Mouse (Mus musculus): ENCODE data around the gene 2610528J11Rik. TPM values are rescaled to one million over a fixed set of nuclear protein-coding genes. Genes with fewer than 3 reads are reported as not detected.
"Not testable (repeated sequence)": the region's sequence is repeated elsewhere in the genome, so short reads cannot be mapped to it uniquely, and the experiment has no call there.

The 2610528J11Rik gene
- total RNA-seq, 2 experiments from 2014 or later, result not detected

DNA sequence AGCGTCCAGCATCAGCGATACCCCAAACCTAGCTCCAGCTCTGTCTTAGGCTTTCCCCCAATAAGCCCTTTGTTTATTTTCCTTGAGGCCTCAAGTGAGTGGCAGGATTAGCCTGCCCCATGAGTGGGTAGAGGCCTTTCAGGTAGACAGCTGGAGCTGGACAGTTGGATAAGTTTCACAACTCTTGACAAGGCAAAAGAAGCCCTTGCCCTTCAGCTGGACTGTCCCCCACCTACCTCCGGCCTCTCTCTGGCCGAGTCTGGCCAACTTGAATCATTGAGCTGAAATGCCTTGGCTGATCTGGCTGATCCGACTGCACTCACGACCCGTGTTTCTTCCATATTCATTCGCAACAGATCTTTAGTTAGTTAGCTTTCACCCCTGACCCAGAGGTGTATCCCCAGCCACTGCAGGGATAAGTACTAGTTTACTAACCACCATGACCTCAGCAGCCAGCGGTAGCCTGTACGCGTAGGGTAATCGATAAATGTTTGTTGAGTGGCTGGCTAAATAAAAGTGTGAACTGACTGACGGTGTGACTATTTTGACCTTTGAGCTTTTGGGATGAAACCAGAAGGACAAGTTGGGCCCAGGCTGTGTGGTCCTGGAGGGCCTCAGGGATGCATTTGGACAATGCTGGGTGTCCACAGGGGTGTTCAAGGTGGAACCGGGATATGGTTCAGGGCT, 17.8 kb downstream of the 2610528J11Rik start:
- DNase-seq (ENCODE audit: low spot score in 2 of 2), result no peak
- Histone ChIP-seq H3K4me3 (no peak overlapping the region), H3K27ac (no peak overlapping the region)
- no peak for TF ChIP-seq CTCF (conservative IDR thresholded peaks at IDR 0.05)

- H3K4me3 ChIP-seq, result not testable (repeated sequence)
- DNase-seq (ENCODE audit: low spot score in 2 of 2), result peak; percentile 39 to 55
Observed at GRCm38 (mm10) chr4:118547424-118548129, 20.8 kb downstream of the 2610528J11Rik start.

GRCm38 (mm10) chr4:118548130-118548480, 21.3 kb downstream of the 2610528J11Rik start:
- H3K27ac ChIP-seq; DNase-seq (ENCODE audit: low spot score in 2 of 2); H3K4me3 ChIP-seq: not testable (repeated sequence)

More at GRCm38 (mm10) chr4:118547424-118548129, 20.8 kb downstream of the 2610528J11Rik start:
- not testable (repeated sequence) for H3K27ac ChIP-seq

DNA sequence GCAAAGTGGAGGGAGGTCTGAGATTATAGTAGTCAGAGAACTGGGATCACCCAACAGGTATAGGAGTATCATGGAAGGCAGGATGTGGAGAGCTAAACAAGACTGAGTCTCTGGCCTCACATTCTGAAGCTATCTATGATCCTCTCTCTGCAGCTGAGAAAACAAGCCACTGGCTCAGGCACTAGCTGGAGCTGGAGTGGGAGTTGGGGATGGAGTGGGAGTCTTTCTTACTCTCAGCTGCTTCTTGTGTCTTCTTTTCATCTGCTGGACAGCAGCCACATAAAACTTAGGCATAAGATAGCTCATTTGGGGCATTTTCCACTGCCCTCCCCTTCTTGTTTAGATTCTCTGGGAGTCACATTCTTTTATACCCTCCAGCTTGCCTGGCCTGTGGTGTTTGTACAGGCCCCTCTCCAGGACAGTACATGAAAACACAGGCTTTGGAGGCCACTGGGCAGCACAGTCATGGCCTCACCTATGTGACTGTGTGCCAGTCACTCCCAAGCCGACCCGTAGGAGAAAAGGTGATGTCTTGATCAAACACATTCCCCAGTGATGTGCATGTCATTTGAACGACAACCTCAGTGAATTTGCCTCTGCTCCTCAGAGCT, 26.3 kb downstream of the 2610528J11Rik start:
- no peak overlapping the region for H3K4me3 ChIP-seq
- H3K27ac ChIP-seq, result no peak overlapping the region
- DNase-seq (ENCODE audit: low spot score in 2 of 2), result no peak
- no peak for TF ChIP-seq CTCF (conservative IDR thresholded peaks at IDR 0.05)

GRCm38 (mm10) chr4:118564062-118564925, 37.5 kb downstream of the 2610528J11Rik start:
- Histone ChIP-seq H3K27ac (no peak overlapping the region), H3K4me3 (no peak overlapping the region)
- DNase-seq (ENCODE audit: low spot score in 2 of 2), result no peak
- no peak for TF ChIP-seq CTCF (conservative IDR thresholded peaks at IDR 0.05)

DNA sequence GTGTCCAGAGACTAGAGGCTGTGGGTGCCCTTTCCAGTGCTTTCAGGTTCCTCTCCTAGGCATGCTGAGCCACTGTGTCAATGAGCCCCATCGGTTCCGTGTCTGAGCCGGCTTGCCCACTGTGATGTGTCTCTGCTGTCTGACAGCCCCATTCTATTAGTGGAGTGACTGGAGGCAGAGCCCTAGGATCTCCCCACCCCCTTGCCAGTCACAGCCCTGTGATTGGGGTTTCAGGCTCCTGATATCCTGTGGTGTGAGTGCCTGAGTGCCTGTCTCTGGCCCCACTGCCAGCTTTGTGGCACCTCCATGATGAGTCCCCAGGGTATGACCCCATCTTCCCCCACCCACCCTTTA, 38.1 kb downstream of the 2610528J11Rik start:
- Histone ChIP-seq H3K27ac (no peak overlapping the region), H3K4me3 (no peak overlapping the region)
- no peak for TF ChIP-seq CTCF (conservative IDR thresholded peaks at IDR 0.05)
- no peak for DNase-seq (ENCODE audit: low spot score in 2 of 2)

DNA sequence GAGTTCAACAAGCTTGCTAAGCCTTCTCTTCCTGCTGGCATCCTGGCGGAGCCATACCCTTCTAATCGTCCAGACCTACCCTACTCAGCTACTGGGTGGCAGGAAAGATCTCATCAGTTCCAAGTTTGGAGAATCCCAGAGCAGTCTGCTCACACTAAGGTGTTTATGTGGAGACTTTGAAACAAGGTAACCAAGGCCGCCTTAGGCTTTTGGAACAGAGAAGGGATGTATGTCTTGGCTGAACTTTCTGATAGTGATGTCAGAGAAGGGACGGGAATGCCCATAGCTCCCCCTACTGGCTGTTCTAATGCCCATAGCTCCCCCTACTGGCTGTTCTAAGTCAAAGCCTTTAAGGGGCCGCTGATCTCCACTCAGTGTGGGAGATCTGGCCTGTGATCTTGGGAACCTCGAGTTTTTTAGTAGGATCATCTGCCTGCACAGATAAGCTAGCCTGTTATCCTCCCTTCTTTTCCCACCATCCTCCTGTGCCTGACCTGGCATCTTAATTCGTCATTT, 39.4 kb downstream of the 2610528J11Rik start:
- peak; percentile 99; the same call in 1 of the 2 replicates for TF ChIP-seq CTCF (conservative IDR thresholded peaks at IDR 0.05)
- Histone ChIP-seq H3K4me3 (no peak overlapping the region), H3K27ac (no peak overlapping the region)
- peak; percentile 44 to 73 for DNase-seq (ENCODE audit: low spot score in 2 of 2)

GRCm38 (mm10) chr4:118568709-118569108, 41.9 kb downstream of the 2610528J11Rik start:
- TF ChIP-seq CTCF (conservative IDR thresholded peaks at IDR 0.05), result no peak
- DNase-seq (ENCODE audit: low spot score in 2 of 2), result no peak
- no peak overlapping the region for H3K27ac ChIP-seq

DNA sequence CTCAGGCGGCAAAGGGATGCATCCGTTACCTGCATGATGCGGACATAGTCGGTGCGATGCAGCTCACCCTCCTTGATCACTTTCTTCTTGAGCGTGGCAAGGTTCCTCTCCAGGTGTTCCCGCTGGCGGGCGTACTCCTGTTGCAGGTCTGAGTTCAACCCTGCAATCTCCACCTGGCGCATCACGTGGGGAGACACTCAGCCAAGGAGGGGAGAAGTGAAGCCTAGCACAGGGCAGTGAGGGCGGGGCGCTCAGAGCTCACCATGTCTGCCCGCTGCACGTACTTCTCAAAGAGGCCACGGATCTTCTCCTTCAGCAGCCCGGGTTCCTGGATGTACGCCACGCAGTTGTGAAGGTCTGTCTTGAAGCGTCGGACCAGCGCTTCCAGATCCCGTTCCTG, 42.5 kb downstream of the 2610528J11Rik start:
- Histone ChIP-seq H3K27ac (no peak overlapping the region), H3K4me3 (no peak overlapping the region)
- DNase-seq (ENCODE audit: low spot score in 2 of 2), result no peak
- no peak for TF ChIP-seq CTCF (conservative IDR thresholded peaks at IDR 0.05)

More at GRCm38 (mm10) chr4:118568709-118569108, 41.9 kb downstream of the 2610528J11Rik start:
- H3K4me3 ChIP-seq, result no peak overlapping the region

- DNase-seq (ENCODE audit: low spot score in 2 of 2), result peak; percentile 29 to 40
- no peak overlapping the region for H3K27ac ChIP-seq
- TF ChIP-seq CTCF (conservative IDR thresholded peaks at IDR 0.05), result no peak
- no peak overlapping the region for H3K4me3 ChIP-seq
Observed at GRCm38 (mm10) chr4:118571441-118571840, 44.6 kb downstream of the 2610528J11Rik start.

GRCm38 (mm10) chr4:118576097-118576496, 49.3 kb downstream of the 2610528J11Rik start:
- TF ChIP-seq CTCF (conservative IDR thresholded peaks at IDR 0.05), result peak; percentile 97
- DNase-seq (ENCODE audit: low spot score in 2 of 2), result peak; percentile 85 to 95
- no peak overlapping the region for H3K4me3 ChIP-seq
- no peak overlapping the region for H3K27ac ChIP-seq

DNA sequence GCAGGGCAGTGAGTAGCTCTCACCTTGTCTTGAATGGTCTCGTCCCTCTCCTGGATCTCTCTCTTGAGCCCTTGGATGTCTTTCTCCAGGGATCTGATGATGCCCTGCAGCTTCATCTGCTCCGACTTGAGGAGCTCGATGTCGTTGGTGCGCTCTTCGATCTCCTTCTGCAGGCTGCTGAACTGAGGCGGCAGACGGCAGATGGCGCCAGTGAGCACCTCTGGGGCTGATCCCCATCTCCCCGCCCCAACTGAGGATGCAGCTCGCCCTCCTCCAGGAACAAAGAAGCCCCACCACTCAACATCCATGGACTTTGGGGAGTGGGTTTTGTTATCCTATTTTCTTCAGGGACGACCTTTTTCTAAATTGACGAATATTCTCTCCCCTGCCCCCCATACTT, 52.5 kb downstream of the 2610528J11Rik start:
- Histone ChIP-seq H3K27ac (no peak overlapping the region), H3K4me3 (no peak overlapping the region)
- DNase-seq (ENCODE audit: low spot score in 2 of 2), result peak; percentile 26 to 67
- TF ChIP-seq CTCF (conservative IDR thresholded peaks at IDR 0.05), result peak; percentile 86

Other genes starting within 250 kb of the 2610528J11Rik start
- gene Ptprf, start 235.6 kb upstream of the 2610528J11Rik start, total RNA-seq (2021), result 10 to 100 TPM; 69.8 to 73.0 TPM
- gene Szt2, start 117.7 kb upstream of the 2610528J11Rik start, total RNA-seq (2021), result 10 to 100 TPM; 41.7 to 46.9 TPM
- 10 to 100 TPM; 56.4 to 56.6 TPM for gene Med8, start 117.7 kb upstream of the 2610528J11Rik start, total RNA-seq (2021)
- gene Elovl1, start 98.9 kb upstream of the 2610528J11Rik start, total RNA-seq (2021), result 10 to 100 TPM; 20.8 to 22.9 TPM
- gene Cdc20, start 89.6 kb upstream of the 2610528J11Rik start, total RNA-seq (2021), result 1 to 10 TPM; 1.1 to 1.3 TPM
- under 1 TPM in 1 of 2 experiments, not detected in 1; 0.20 TPM for gene Mpl, start 69.5 kb upstream of the 2610528J11Rik start, total RNA-seq (2021)
- gene Tie1, start 36.9 kb upstream of the 2610528J11Rik start, total RNA-seq (2021), result 1 to 10 TPM; 7.0 to 9.3 TPM
- gene Tmem125, start 17.0 kb downstream of the 2610528J11Rik start, total RNA-seq (2021), result 1 to 10 TPM; 5.7 to 6.1 TPM
- gene Cfap57, start 93.8 kb downstream of the 2610528J11Rik start, total RNA-seq (2021), result under 1 TPM; 0.56 to 0.72 TPM
- gene Ebna1bp2, start 93.8 kb downstream of the 2610528J11Rik start, total RNA-seq (2021), result 10 to 100 TPM; 56.5 to 58.8 TPM
- not detected for gene Olfr62, start 132.0 kb downstream of the 2610528J11Rik start, total RNA-seq (2021)
- not detected for gene Olfr1342, start 165.8 kb downstream of the 2610528J11Rik start, total RNA-seq (2021)
- not detected for gene Olfr1341, start 176.5 kb downstream of the 2610528J11Rik start, total RNA-seq (2021)
- not detected for gene Olfr1340, start 193.1 kb downstream of the 2610528J11Rik start, total RNA-seq (2021)
- gene Olfr1339, start 205.2 kb downstream of the 2610528J11Rik start, total RNA-seq (2021), result not detected
- gene Olfr1338, start 231.7 kb downstream of the 2610528J11Rik start, total RNA-seq (2021), result not detected